Mouse (Mus musculus) G1E (cell line): ENCODE results near the gene Fam234a. TPM values are rescaled to one million over a fixed set of nuclear protein-coding genes. Genes with fewer than 3 reads are reported as not detected.
A peak's percentile ranks its signal among the peaks of the same experiment; 100 is the strongest.

Source experiments
- ATAC-seq: 2 replicates; pipeline ENCODE4 v1.8.0; 2016; ENCODE audit warnings: mild to moderate bottlenecking; ENCODE audit not compliant: insufficient number of reproducible peaks, poor library complexity, low FRiP score, severe bottlenecking; ENCODE audit errors: extremely low read depth
- DNase-seq: peaks from one replicate; pipeline ENCODE4 v3.0.0; 2012; ENCODE audit warnings: low spot score
- H3K27me3 ChIP-seq: 2 replicates; pipeline ENCODE4 v1.6.1; 2012; ENCODE audit warnings: mild to moderate bottlenecking, low read length, inconsistent platforms; ENCODE audit not compliant: insufficient read depth
- H3K36me3 ChIP-seq: replicated peaks from 2 replicates; pipeline ENCODE3; 2012; ENCODE audit warnings: mild to moderate bottlenecking, inconsistent platforms
- H3K4me1 ChIP-seq: 2 replicates; pipeline ENCODE4 v1.6.1; 2012; ENCODE audit warnings: low read depth, low read length, inconsistent platforms, mixed read lengths; ENCODE audit not compliant: insufficient read depth
- H3K4me3 ChIP-seq: 2 replicates; pipeline ENCODE4 v1.5.1; 2012; ENCODE audit warnings: low read depth, mild to moderate bottlenecking, inconsistent platforms, low read length, moderate library complexity, mixed read lengths
- H3K9me3 ChIP-seq: replicated peaks from 2 replicates; pipeline ENCODE4 v1.6.1; 2012; ENCODE audit warnings: inconsistent platforms
- CTCF ChIP-seq: IDR thresholded peaks from 2 replicates; pipeline ENCODE4 v1.5.1; 2012; ENCODE audit warnings: low read depth, low read length, inconsistent platforms, mixed read lengths
- GATA1 ChIP-seq: IDR thresholded peaks from 2 replicates; pipeline ENCODE4 v1.6.1; 2012; ENCODE audit warnings: borderline replicate concordance, low read length, inconsistent platforms, mixed read lengths
- GATA2 ChIP-seq: IDR thresholded peaks from 2 replicates; pipeline ENCODE4 v1.6.1; 2012; ENCODE audit warnings: low read depth, low read length, inconsistent platforms, borderline replicate concordance
- POLR2AphosphoS5 ChIP-seq: IDR thresholded peaks from 2 replicates; pipeline ENCODE4 v1.6.1; 2012; ENCODE audit warnings: low read depth, low read length, inconsistent platforms; ENCODE audit not compliant: insufficient replicate concordance
- TAL1 ChIP-seq: conservative IDR thresholded peaks from 2 replicates; pipeline ENCODE4 v1.6.1; 2012; ENCODE audit warnings: low read depth, low read length, inconsistent platforms, mixed read lengths
- polyA plus RNA-seq: library from polyadenylated mRNA; stranded (reverse); fragments of >175 nt; gene quantifications from 2 replicates; pipeline ENCODE4 v1.2.3, GENCODE M21; 2012
- total RNA-seq, 2 experiments: library from RNA; stranded (forward) in 1 of 2; stranded (reverse) in 1 of 2; fragments of 200-1000 nt in 1 of 2; fragments of >200 nt in 1 of 2; fragmentation: Nextera tagmentation in 1 of 2; gene quantifications; 2 replicates each; pipeline ENCODE4 v1.2.3; 2014 to 2017

Fam234a gene
- total and polyA plus RNA-seq, 3 experiments, result 3.0 to 7.0 (median 4.2) TPM

DNA sequence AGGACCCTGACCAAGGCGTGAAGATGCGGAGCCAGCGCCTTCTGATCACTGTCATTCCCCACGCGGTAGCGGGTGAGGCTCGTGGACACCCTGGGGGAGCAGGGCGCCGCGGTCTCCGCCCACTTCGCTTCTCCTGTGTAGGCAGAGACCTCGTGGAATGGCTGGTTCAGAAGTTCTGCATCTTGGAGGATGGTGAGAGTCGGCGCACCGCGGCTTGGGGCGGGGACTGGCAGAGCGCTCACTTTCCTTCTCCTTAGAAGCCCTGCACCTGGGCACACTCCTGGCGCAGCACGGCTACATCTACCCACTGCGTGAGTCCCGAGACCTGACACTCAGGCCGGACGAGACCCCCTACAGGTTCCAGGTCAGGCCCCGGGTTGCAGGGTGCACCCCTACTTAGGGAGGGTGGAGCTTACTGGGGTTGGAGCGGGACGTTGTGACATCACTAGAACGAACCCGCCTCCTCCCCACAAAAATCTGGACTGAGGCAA lies 40.7 kb downstream of the Fam234a start:
- no peak for ATAC-seq
- Histone ChIP-seq H3K36me3 (peaks cover 64% of the 10 kb centered on the region), H3K4me1 (peaks cover 81% of the 10 kb centered on the region), H3K9me3 (no peaks in the 10 kb centered on the region), H3K27me3 (no peaks in the 10 kb centered on the region; the same call in 1 of the 2 replicates), H3K4me3 (peak overlapping the region; percentile 78)
- TF ChIP-seq POLR2AphosphoS5 (no peak), GATA2 (no peak), CTCF (no peak), GATA1 (no peak), TAL1 (no peak)
- DNase-seq, result peak; percentile 30

DNA sequence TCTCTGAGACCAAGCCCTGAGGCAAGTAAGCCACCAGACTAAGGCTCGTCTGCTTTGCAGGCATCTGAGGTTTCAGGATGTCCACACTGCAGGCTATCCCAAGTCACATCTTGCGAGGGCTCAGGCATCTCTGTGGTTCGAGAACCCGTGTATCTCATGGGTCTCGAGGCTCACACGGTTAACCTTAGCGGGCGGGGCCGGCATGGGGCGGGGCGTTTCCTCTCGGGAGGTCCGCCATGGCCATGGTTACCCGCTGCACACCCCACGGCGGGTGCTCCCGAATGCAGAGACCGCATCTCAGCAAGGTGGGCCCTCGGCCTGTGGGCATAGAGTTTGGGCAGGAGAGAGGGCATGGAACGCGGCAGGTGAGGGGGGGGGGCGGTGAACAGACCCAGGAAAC lies 41.3 kb downstream of the Fam234a start, which contains the start of gene Rgs11:
Rgs11 (plus strand) TSS at position 215 of the 400 bp plus-strand sequence.
- Histone ChIP-seq H3K36me3 (peaks cover 64% of the 10 kb centered on the region), H3K27me3 (no peaks in the 10 kb centered on the region; the same call in 1 of the 2 replicates), H3K4me1 (peaks cover 88% of the 10 kb centered on the region), H3K9me3 (no peaks in the 10 kb centered on the region), H3K4me3 (peak within 1 kb of the TSS; percentile 78)
- peak; percentile 78 for DNase-seq
- TF ChIP-seq GATA1 (no peak), CTCF (no peak), GATA2 (no peak), POLR2AphosphoS5 (no peak), TAL1 (no peak)
- ATAC-seq, result no peak

DNA sequence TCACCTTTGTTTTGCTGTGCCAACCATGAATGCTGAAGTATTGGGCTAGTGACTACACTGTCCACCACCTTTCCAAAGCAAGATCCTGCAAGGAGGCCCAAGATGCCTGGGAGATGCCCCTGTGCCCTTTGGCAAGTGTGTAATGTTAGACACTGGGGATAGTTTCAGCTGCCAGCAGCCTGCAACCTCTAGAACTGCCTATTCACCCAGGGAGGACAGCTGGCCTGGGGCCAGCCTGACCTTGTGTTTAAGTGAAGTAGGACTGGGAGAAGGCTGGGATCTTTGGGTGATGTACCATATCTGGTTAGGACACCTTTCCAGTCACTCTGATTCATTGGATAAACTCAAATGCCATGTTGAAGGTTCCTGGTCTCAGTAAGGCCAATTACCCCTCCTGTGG lies 42.0 kb downstream of the Fam234a start:
- Histone ChIP-seq H3K4me3 (peak overlapping the region; percentile 73; the same call in 1 of the 2 replicates), H3K36me3 (peaks cover 64% of the 10 kb centered on the region), H3K27me3 (no peaks in the 10 kb centered on the region; the same call in 1 of the 2 replicates), H3K9me3 (no peaks in the 10 kb centered on the region), H3K4me1 (peaks cover 92% of the 10 kb centered on the region)
- ATAC-seq (no peak), DNase-seq (no peak)
- TF ChIP-seq CTCF (no peak), POLR2AphosphoS5 (no peak), TAL1 (no peak), GATA1 (no peak), GATA2 (no peak)

DNA sequence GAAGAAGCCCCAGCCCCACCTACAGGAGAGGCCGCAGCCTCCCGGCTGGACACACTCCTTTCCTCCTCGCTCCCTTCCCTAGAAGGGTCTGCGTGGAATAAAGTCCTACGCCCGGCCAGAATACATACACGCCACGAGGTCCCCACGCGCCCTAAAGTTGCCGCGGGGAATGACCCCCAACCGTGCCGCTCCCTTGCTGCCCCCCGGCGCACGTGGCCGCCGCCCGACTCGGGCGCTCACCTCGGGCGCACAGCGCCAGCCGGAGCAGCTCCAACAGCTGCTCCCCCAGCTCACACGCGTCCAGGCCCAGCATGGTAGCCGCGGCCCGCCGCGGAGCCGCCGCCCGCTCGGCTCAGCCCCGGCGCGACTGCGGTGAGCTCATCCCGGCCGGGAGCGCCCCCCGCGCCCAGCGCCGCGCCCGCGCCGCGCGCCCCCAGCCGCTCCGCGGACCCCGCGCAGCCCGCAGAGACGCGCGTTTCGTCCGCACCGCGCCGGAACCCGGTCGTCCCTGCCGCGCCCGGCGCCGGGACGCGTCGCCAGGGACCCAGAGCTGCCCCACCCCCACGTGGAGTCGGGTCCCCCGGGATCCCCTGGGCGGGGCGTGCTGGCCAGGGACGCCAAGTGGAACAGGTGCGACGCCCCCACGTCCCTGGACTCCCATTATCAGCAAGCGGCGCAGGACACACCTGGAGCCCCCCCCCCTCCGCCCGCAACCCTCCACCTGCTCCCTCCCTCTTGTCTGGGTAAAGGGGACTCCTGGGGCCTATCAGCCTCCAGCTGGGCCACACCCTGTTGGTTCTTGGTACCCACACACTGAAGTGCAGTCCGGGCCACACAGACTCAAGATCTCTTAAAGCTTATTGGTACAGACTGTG lies 43.0 kb downstream of the Fam234a start:
- DNase-seq (peak; percentile 78), ATAC-seq (peak; percentile 30; the same call in 1 of the 2 replicates)
- TF ChIP-seq GATA1, result no peak
- no peak for TF ChIP-seq TAL1
- TF ChIP-seq POLR2AphosphoS5, result no peak
- no peak for TF ChIP-seq GATA2
- no peak for TF ChIP-seq CTCF
- H3K36me3 ChIP-seq, result peaks cover 65% of the 10 kb centered on the region
- H3K4me1 ChIP-seq, result peaks cover 89% of the 10 kb centered on the region
- no peaks in the 10 kb centered on the region for H3K9me3 ChIP-seq
- peak overlapping the region; percentile 73 for H3K4me3 ChIP-seq
- no peaks in the 10 kb centered on the region; the same call in 1 of the 2 replicates for H3K27me3 ChIP-seq

DNA sequence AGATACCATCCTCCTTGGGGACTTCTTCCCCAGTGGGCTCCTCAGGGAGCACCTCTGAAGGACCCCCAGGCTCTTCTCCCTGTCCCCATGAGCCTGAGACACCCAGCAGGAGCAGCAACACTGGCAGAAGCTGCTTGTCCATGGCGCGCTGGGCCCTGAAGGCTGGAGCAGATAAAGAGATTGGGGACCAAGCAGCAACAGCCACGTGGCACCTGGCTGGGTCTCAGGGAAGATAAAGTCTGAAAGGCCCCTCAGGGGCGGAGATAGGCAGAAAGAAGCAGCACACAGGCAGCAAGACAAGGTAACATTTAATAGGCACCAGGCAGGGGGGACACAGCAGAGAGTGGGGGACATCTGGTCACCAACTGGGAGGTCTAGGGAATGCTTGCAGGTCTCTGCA lies 45.1 kb downstream of the Fam234a start, which contains the start of gene Pdia2:
Pdia2 (minus strand) TSS at position 196 of the 400 bp plus-strand sequence.
- TF ChIP-seq POLR2AphosphoS5 (no peak), TAL1 (no peak), CTCF (no peak), GATA1 (no peak), GATA2 (no peak)
- Histone ChIP-seq H3K4me3 (peak within 1 kb of the TSS; percentile 73; the same call in 1 of the 2 replicates), H3K27me3 (no peaks in the 10 kb centered on the region), H3K36me3 (peaks cover 66% of the 10 kb centered on the region), H3K9me3 (no peaks in the 10 kb centered on the region), H3K4me1 (peaks cover 72% of the 10 kb centered on the region)
- peak; percentile 34 for DNase-seq
- ATAC-seq, result no peak
